Mouse (Mus musculus) heart, embryonic 11.5 days (tissue): ENCODE measurements at regions not wholly inside any gene's neighbourhood (a gene's known extent, or its start where the extent isn't known, plus 50 kb on each side); places are given as distances from the start of the nearest gene placed in this dataset.

Experiments
- ATAC-seq: fragments of 200-750 bp; cut with Nextera tagmentation; replicated peaks from 2 replicates; pipeline ENCODE4 v1.8.0; 2017; ENCODE audit warnings: moderate library complexity; ENCODE audit not compliant: insufficient number of reproducible peaks, low FRiP score, low TSS enrichment
- H3K27ac ChIP-seq: fragments of 300-500 bp; sonication (generic); 2 replicates; pipeline ENCODE4 v1.5.1; 2014; ENCODE audit warnings: mild to moderate bottlenecking, low read depth, low read length
- H3K27me3 ChIP-seq: fragments of 300-500 bp; sonication (generic); 2 replicates; pipeline ENCODE4 v1.6.1; 2014; ENCODE audit warnings: mild to moderate bottlenecking, low read length, mixed read lengths; ENCODE audit not compliant: control insufficient read depth, insufficient read depth
- H3K36me3 ChIP-seq: fragments of 300-500 bp; sonication (generic); 2 replicates; pipeline ENCODE4 v1.6.1; 2014; ENCODE audit warnings: mild to moderate bottlenecking, low read length, moderate library complexity, mixed read lengths; ENCODE audit not compliant: control insufficient read depth, insufficient read depth
- H3K4me1 ChIP-seq: fragments of 300-500 bp; sonication (generic); 2 replicates; pipeline ENCODE4 v1.6.1; 2014; ENCODE audit warnings: low read length; ENCODE audit not compliant: control insufficient read depth, insufficient read depth
- H3K4me2 ChIP-seq: fragments of 300-500 bp; sonication (generic); 2 replicates; pipeline ENCODE4 v1.6.1; 2014; ENCODE audit warnings: mild to moderate bottlenecking, moderate library complexity
- H3K4me3 ChIP-seq: fragments of 300-500 bp; sonication (generic); 2 replicates; pipeline ENCODE4 v1.5.1; 2014; ENCODE audit warnings: low read depth, low read length
- H3K9ac ChIP-seq: fragments of 300-500 bp; sonication (generic); 2 replicates; pipeline ENCODE4 v1.6.1; 2014; ENCODE audit warnings: mild to moderate bottlenecking, low read depth, low read length, moderate library complexity
- H3K9me3 ChIP-seq: fragments of 300-500 bp; sonication (generic); replicated peaks from 2 replicates; pipeline ENCODE4 v1.6.1; 2016; ENCODE audit warnings: low read length; ENCODE audit not compliant: control insufficient read depth
- WGBS: fragments of 180-500 bp; shearing (Covaris S2); extraction: QIAGEN DNeasy Blood & Tissue Kit; methylation state at CpG from one replicate; pipeline ENCODE4 v1.1.7; 2014; ENCODE audit not compliant: insufficient replicate concordance; 5-methylcytosine and 5-hydroxymethylcytosine counted together

DNA sequence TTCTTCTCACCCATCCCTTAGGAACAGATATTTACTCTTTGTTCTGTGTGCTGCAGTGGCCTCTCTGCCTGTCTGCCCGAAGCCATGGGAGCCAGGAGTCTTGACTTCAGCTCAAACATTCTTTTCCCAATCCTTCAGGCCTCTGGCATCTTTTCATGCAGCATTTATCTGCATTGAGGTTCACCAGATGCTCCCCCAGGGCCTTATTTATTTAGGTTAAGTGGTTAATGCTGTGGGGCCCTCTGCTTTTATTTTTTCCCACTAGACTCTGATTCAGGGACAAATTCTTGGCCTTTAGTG lies 464.2 kb upstream of the Gulo start:
- Histone ChIP-seq H3K9ac (no peak overlapping the region), H3K4me1 (no peaks in the 10 kb centered on the region), H3K9me3 (no peaks in the 10 kb centered on the region), H3K36me3 (no peaks in the 10 kb centered on the region), H3K4me3 (no peak overlapping the region), H3K4me2 (no peak overlapping the region), H3K27ac (no peak overlapping the region), H3K27me3 (no peaks in the 10 kb centered on the region)
- ATAC-seq: no peak
- WGBS: 31% methylated on average over 1 of the region's 1 CpGs

DNA sequence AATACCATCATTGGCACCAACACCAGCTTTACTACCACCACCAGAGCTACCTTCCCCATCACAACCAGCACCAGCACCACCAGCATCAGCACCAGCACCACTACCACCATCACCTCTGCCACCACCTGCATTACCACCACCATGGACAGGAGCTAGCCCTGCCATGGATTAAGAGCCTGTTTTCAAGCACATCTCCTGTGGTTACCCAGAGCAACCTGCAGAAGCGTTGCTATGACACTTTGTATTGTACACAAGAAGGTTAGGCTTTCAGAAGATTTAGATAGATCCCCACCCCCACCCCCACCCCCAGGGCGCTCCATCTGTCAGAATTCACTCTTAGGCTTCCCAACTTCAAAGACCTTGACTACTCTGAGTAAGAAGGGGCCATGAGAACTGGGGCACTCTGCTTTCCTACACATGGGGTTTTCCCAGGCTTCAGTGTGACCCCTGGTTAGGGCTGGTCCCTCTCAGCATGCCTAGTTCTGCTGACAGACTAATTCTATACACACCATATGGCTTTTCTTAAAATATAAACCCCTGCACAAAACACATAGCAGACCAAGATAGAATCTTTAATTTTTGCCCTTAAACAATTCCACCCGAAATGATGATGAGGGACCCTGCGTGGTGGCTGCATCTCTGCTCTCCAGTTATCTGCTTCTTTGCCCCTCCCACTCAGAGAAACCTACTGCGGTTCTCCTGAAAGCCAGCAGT lies 463.7 kb upstream of the Gulo start:
- Histone ChIP-seq H3K27ac (no peak overlapping the region), H3K4me2 (no peak overlapping the region), H3K36me3 (no peaks in the 10 kb centered on the region), H3K4me3 (no peak overlapping the region), H3K27me3 (no peaks in the 10 kb centered on the region), H3K4me1 (no peaks in the 10 kb centered on the region), H3K9me3 (no peaks in the 10 kb centered on the region), H3K9ac (no peak overlapping the region)
- 48% methylated on average over 5 of the region's 5 CpGs for WGBS
- ATAC-seq: no peak

GRCm38 (mm10) chr14:66462081-66462480 lies 453.1 kb upstream of the Gulo start:
- 75% methylated on average over 5 of the region's 5 CpGs for WGBS
- no peaks in the 10 kb centered on the region for H3K36me3 ChIP-seq
- no peak for ATAC-seq

DNA sequence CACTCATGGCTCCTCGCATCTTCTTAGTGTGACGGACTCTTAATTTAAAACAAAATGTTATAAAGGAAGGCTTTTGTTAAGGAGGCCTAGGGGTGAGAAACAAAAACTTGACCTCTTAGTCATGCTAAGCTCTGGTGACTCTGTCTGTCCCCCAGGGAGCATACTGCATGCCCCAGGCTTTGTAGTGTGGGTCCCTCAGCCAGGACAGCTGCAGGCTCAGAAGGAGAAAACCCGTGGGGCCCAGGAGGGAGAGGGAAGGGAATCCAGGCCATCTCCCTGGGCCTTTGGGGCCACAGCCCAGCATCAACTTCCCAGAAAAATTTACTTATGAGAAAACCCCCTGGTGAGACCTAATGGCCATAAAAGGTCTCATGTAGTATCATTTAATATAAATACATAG lies 451.8 kb upstream of the Gulo start:
- no peak for ATAC-seq
- no peaks in the 10 kb centered on the region for H3K4me1 ChIP-seq
- H3K9me3 ChIP-seq: no peaks in the 10 kb centered on the region
- WGBS: 86% methylated on average over 3 of the region's 3 CpGs
- no peaks in the 10 kb centered on the region for H3K27me3 ChIP-seq
- no peak overlapping the region for H3K27ac ChIP-seq
- H3K4me3 ChIP-seq: no peak overlapping the region
- no peak overlapping the region for H3K9ac ChIP-seq
- H3K36me3 ChIP-seq: no peaks in the 10 kb centered on the region
- H3K4me2 ChIP-seq: no peak overlapping the region

More at GRCm38 (mm10) chr14:66462081-66462480, 453.1 kb upstream of the Gulo start:
- H3K9me3 ChIP-seq: no peaks in the 10 kb centered on the region
- no peak overlapping the region for H3K4me2 ChIP-seq
- H3K9ac ChIP-seq: no peak overlapping the region
- no peaks in the 10 kb centered on the region for H3K4me1 ChIP-seq
- H3K27me3 ChIP-seq: no peaks in the 10 kb centered on the region
- H3K27ac ChIP-seq: no peak overlapping the region
- H3K4me3 ChIP-seq: no peak overlapping the region

- H3K27ac ChIP-seq: no peak overlapping the region
- no peak overlapping the region for H3K9ac ChIP-seq
- H3K4me1 ChIP-seq: no peaks in the 10 kb centered on the region
- no peaks in the 10 kb centered on the region for H3K9me3 ChIP-seq
- no peak overlapping the region for H3K4me2 ChIP-seq
- no peaks in the 10 kb centered on the region for H3K36me3 ChIP-seq
- H3K4me3 ChIP-seq: no peak overlapping the region
- 83% methylated on average over 4 of the region's 4 CpGs for WGBS
- no peak for ATAC-seq
- no peaks in the 10 kb centered on the region for H3K27me3 ChIP-seq
These were observed 449.7 kb upstream of the Gulo start for GRCm38 (mm10) chr14:66458696-66459095.

DNA sequence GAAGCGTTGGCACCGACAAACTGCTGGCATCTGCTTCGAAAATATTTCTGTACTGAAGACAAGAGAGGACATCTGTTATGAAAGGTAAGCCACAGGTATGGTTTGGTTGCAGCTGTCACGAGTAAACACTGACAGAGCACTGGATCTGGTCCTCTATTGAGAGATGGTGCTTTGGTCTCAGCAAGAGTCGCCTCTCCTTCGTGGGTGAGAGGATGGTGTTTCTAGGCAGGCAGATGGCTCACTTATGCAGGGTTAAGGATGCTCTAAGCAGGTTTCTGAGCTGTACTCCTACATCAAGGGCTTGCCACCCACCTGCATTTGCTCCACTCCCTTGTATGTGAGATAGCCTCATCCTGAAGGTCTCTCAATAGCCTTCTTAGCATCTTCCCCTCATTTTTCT lies 448.3 kb upstream of the Gulo start:
- H3K27ac ChIP-seq: no peak overlapping the region
- ATAC-seq: no peak
- no peak overlapping the region for H3K4me2 ChIP-seq
- H3K9me3 ChIP-seq: 0 out of 2 replicates have a peak, but pooled peaks cover 5% of the 10 kb centered on the region
- 76% methylated on average over 6 of the region's 6 CpGs for WGBS
- H3K4me1 ChIP-seq: no peaks in the 10 kb centered on the region
- no peaks in the 10 kb centered on the region for H3K36me3 ChIP-seq
- no peak overlapping the region for H3K9ac ChIP-seq
- no peaks in the 10 kb centered on the region for H3K27me3 ChIP-seq
- H3K4me3 ChIP-seq: no peak overlapping the region

DNA sequence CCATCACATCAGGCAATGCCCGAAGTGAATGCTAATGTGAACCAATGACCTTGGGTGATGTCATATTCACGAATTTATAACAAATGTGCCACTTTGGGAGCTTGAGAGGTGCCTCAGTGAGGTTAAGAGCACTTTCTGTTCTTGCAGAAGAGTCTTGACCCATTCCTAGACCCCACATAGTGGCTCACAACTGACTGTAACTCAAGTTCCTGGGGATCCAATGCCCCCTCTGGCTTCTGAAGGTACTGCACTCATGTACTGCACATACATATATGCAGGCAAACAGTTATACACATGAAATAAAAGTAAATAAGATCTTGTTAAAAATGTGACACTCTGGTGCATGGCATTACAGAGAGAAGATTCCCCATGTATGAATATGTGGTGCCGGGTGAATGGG lies 443.8 kb upstream of the Gulo start:
- no peaks in the 10 kb centered on the region for H3K4me1 ChIP-seq
- H3K4me2 ChIP-seq: no peak overlapping the region
- H3K36me3 ChIP-seq: no peaks in the 10 kb centered on the region
- no peak for ATAC-seq
- 0 out of 2 replicates have a peak, but pooled peaks cover 5% of the 10 kb centered on the region for H3K9me3 ChIP-seq
- H3K27me3 ChIP-seq: no peaks in the 10 kb centered on the region
- H3K27ac ChIP-seq: no peak overlapping the region
- H3K4me3 ChIP-seq: no peak overlapping the region
- 80% methylated on average over 3 of the region's 3 CpGs for WGBS
- H3K9ac ChIP-seq: no peak overlapping the region

GRCm38 (mm10) chr14:66450351-66450750 lies 441.3 kb upstream of the Gulo start:
- Histone ChIP-seq H3K4me1 (no peaks in the 10 kb centered on the region), H3K27me3 (no peaks in the 10 kb centered on the region), H3K36me3 (no peaks in the 10 kb centered on the region), H3K27ac (no peak overlapping the region), H3K4me3 (no peak overlapping the region), H3K4me2 (0 out of 2 replicates have a peak overlapping the region, but pooled peaks have one; percentile 14), H3K9me3 (0 out of 2 replicates have a peak, but pooled peaks cover 5% of the 10 kb centered on the region), H3K9ac (no peak overlapping the region)
- 49% methylated on average over 10 of the region's 10 CpGs for WGBS
- no peak for ATAC-seq

DNA sequence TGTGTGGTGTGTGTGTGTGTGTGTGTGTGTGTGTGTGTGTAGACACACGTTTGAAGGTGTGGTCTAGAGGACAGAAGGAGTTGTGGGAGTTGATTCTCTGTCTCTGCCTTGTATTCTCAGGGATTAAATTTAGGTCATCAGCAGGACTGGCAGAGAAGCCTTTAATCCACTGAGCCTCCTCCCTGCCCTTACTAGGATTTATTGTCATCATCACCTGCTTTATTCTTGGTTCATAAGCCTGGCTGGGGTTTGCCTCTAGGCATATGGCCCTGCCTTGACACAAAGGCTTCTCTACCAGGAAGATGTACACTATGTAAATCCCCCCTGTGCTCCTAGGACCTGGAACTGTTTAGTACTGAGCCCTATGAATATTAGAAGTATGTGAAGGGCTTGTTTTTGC lies 433.6 kb upstream of the Gulo start:
- 33% methylated on average over 1 of the region's 1 CpGs for WGBS
- no peak overlapping the region for H3K27ac ChIP-seq
- H3K4me3 ChIP-seq: no peak overlapping the region
- H3K27me3 ChIP-seq: no peaks in the 10 kb centered on the region
- no peaks in the 10 kb centered on the region for H3K36me3 ChIP-seq
- H3K9ac ChIP-seq: no peak overlapping the region
- peaks cover 3% of the 10 kb centered on the region; the same call in 1 of the 2 replicates for H3K4me1 ChIP-seq
- H3K9me3 ChIP-seq: no peaks in the 10 kb centered on the region
- no peak for ATAC-seq
- no peak overlapping the region for H3K4me2 ChIP-seq
